Mouse (Mus musculus) CH12.LX (cell line): ENCODE results near the gene Tm7sf2. TPM values are rescaled to one million over a fixed set of nuclear protein-coding genes. Genes with fewer than 3 reads are reported as not detected.

Experiments used
- DNase-seq: peaks from one replicate; pipeline ENCODE4 v3.0.0-alpha.2; 2013; ENCODE audit errors: extremely low read depth
- H3K27ac ChIP-seq: 2 replicates; pipeline ENCODE4 v1.5.1; 2012; ENCODE audit warnings: low read depth, mild to moderate bottlenecking, control low read depth, moderate library complexity; ENCODE audit not compliant: insufficient read depth
- H3K27me3 ChIP-seq: replicated peaks from 2 replicates; pipeline ENCODE3; 2012; ENCODE audit warnings: inconsistent platforms
- H3K36me3 ChIP-seq, 2 experiments: replicated peaks in 1 of 2; 2 replicates each; pipeline versions ENCODE3 to v1.6.1; 2012; ENCODE audit warnings: inconsistent platforms in 1 of 2, low read length in 1 of 2, mild to moderate bottlenecking in 1 of 2, mixed read lengths in 1 of 2, moderate library complexity in 1 of 2; ENCODE audit not compliant: control insufficient read depth in 1 of 2, insufficient read depth in 1 of 2
- H3K4me1 ChIP-seq, 2 experiments: 2 replicates each; pipeline ENCODE4 v1.6.1; 2012; ENCODE audit warnings: inconsistent platforms in 1 of 2, moderate library complexity in 1 of 2; ENCODE audit not compliant: insufficient read depth in 2 of 2, control insufficient read depth in 1 of 2
- H3K4me2 ChIP-seq: 2 replicates; pipeline ENCODE4 v1.6.1; 2012; ENCODE audit warnings: low read depth, mild to moderate bottlenecking, control low read depth; ENCODE audit not compliant: poor library complexity, insufficient read depth, severe bottlenecking
- H3K4me3 ChIP-seq, 3 experiments: fragments of 150-350 bp in 1 of 3; sonication (generic) in 1 of 3; replicated peaks in 1 of 3; 2 replicates each; pipeline versions ENCODE3 to v1.5.1; 2011 to 2012; ENCODE audit warnings: low read depth in 2 of 3, low read length in 2 of 3, mild to moderate bottlenecking in 2 of 3, moderate library complexity in 2 of 3, control low read depth in 1 of 3, improper control_type of control experiment in 1 of 3, inconsistent platforms in 1 of 3, mixed read lengths in 1 of 3; ENCODE audit not compliant: poor library complexity in 1 of 3
- H3K79me2 ChIP-seq: replicated peaks from 2 replicates; pipeline ENCODE4 v1.6.1; 2012; ENCODE audit warnings: mild to moderate bottlenecking, moderate library complexity; ENCODE audit not compliant: control insufficient read depth, poor library complexity, insufficient read depth, severe bottlenecking; ENCODE audit errors: extremely low read depth
- H3K9ac ChIP-seq: 2 replicates; pipeline ENCODE4 v1.6.1; 2012; ENCODE audit warnings: low read depth, mild to moderate bottlenecking, control low read depth, moderate library complexity; ENCODE audit not compliant: insufficient read depth
- H3K9me3 ChIP-seq: replicated peaks from 2 replicates; pipeline ENCODE3; 2012; ENCODE audit warnings: low read length, inconsistent platforms, mixed read lengths
- CHD1 ChIP-seq: IDR thresholded peaks from 2 replicates; pipeline ENCODE4 v1.6.1; 2012; ENCODE audit warnings: low read depth, low read length, improper control_type of control experiment, inconsistent platforms
- CHD2 ChIP-seq: IDR thresholded peaks from 2 replicates; pipeline ENCODE4 v1.6.1; 2011; ENCODE audit warnings: low read length, improper control_type of control experiment
- ELF1 ChIP-seq: IDR thresholded peaks from 2 replicates; pipeline ENCODE4 v1.6.1; 2014; ENCODE audit warnings: low read depth, mild to moderate bottlenecking, inconsistent platforms, low read length, improper control_type of control experiment
- EP300 ChIP-seq: IDR thresholded peaks from 2 replicates; pipeline ENCODE4 v1.6.1; 2011; ENCODE audit warnings: low read length, improper control_type of control experiment
- IRF4 ChIP-seq: IDR thresholded peaks from 2 replicates; pipeline ENCODE4 v1.6.1; 2014; ENCODE audit warnings: low read depth, mild to moderate bottlenecking, inconsistent platforms, low read length, improper control_type of control experiment
- JUN ChIP-seq: IDR thresholded peaks from 2 replicates; pipeline ENCODE4 v1.6.1; 2011; ENCODE audit warnings: low read depth, mild to moderate bottlenecking, low read length, improper control_type of control experiment, moderate library complexity; ENCODE audit not compliant: insufficient read depth
- KAT2A ChIP-seq: IDR thresholded peaks from 2 replicates; pipeline ENCODE4 v1.6.1; 2012; ENCODE audit warnings: low read length, improper control_type of control experiment, inconsistent platforms; ENCODE audit not compliant: insufficient replicate concordance
- MAFK ChIP-seq: IDR thresholded peaks from 2 replicates; pipeline ENCODE4 v1.6.1; 2011; ENCODE audit warnings: low read length, improper control_type of control experiment; ENCODE audit not compliant: insufficient replicate concordance
- MAX ChIP-seq: IDR thresholded peaks from 2 replicates; pipeline ENCODE4 v1.6.1; 2011; ENCODE audit warnings: low read length, improper control_type of control experiment
- MAZ ChIP-seq: IDR thresholded peaks from 2 replicates; pipeline ENCODE4 v1.6.1; 2012; ENCODE audit warnings: low read depth, mild to moderate bottlenecking, inconsistent platforms, low read length, improper control_type of control experiment, moderate library complexity
- MEF2A ChIP-seq: IDR thresholded peaks from 2 replicates; pipeline ENCODE4 v1.6.1; 2014; ENCODE audit warnings: low read depth, mild to moderate bottlenecking, inconsistent platforms, low read length, improper control_type of control experiment, borderline replicate concordance
- MXI1 ChIP-seq: IDR thresholded peaks from 2 replicates; pipeline ENCODE4 v1.6.1; 2011; ENCODE audit warnings: mild to moderate bottlenecking, low read depth, low read length, improper control_type of control experiment
- MYC ChIP-seq: IDR thresholded peaks from 2 replicates; pipeline ENCODE4 v1.6.1; 2011; ENCODE audit warnings: low read depth, mild to moderate bottlenecking, improper control_type of control experiment, low read length
- NRF1 ChIP-seq: IDR thresholded peaks from 2 replicates; pipeline ENCODE4 v1.6.1; 2014; ENCODE audit warnings: low read depth, mild to moderate bottlenecking, inconsistent platforms, low read length, improper control_type of control experiment, moderate library complexity
- PAX5 ChIP-seq: IDR thresholded peaks from 2 replicates; pipeline ENCODE4 v1.6.1; 2012; ENCODE audit warnings: low read length, inconsistent platforms, mixed read lengths
- POLR2A ChIP-seq: IDR thresholded peaks from 2 replicates; pipeline ENCODE4 v1.6.1; 2011; ENCODE audit warnings: low read depth, mild to moderate bottlenecking, improper control_type of control experiment, low read length
- POLR2AphosphoS2 ChIP-seq: IDR thresholded peaks from 2 replicates; pipeline ENCODE4 v1.6.1; 2011; ENCODE audit warnings: low read depth, low read length, improper control_type of control experiment
- SIN3A ChIP-seq: IDR thresholded peaks from 2 replicates; pipeline ENCODE4 v1.6.1; 2012; ENCODE audit warnings: low read length, improper control_type of control experiment, inconsistent platforms
- TBP ChIP-seq: conservative IDR thresholded peaks from 2 replicates; pipeline ENCODE4 v1.6.1; 2011; ENCODE audit warnings: low read depth, low read length, improper control_type of control experiment
- UBTF ChIP-seq: IDR thresholded peaks from 2 replicates; pipeline ENCODE4 v1.6.1; 2012; ENCODE audit warnings: low read depth, mild to moderate bottlenecking, inconsistent platforms, low read length, improper control_type of control experiment, moderate library complexity
- USF1 ChIP-seq: IDR thresholded peaks from 2 replicates; pipeline ENCODE4 v1.6.1; 2014; ENCODE audit warnings: low read depth, mild to moderate bottlenecking, inconsistent platforms, low read length, improper control_type of control experiment
- USF2 ChIP-seq: conservative IDR thresholded peaks from 2 replicates; pipeline ENCODE4 v1.6.1; 2011; ENCODE audit warnings: low read depth, low read length, improper control_type of control experiment
- ZC3H11A ChIP-seq: IDR thresholded peaks from 2 replicates; pipeline ENCODE4 v1.6.1; 2012; ENCODE audit warnings: low read depth, mild to moderate bottlenecking, inconsistent platforms, low read length, improper control_type of control experiment
- ZKSCAN1 ChIP-seq: IDR thresholded peaks from 2 replicates; pipeline ENCODE4 v1.6.1; 2012; ENCODE audit warnings: low read depth, inconsistent platforms, low read length, improper control_type of control experiment, borderline replicate concordance
- ZMIZ1 ChIP-seq: IDR thresholded peaks from 2 replicates; pipeline ENCODE4 v1.6.1; 2012; ENCODE audit warnings: low read depth, mild to moderate bottlenecking, inconsistent platforms, low read length, improper control_type of control experiment
- dilution Hi-C: fragments of 300-500 bp; cut with MboI; formaldehyde crosslinking; loops from 2 replicates; pipeline ENCODE4 v1.14.3; 2020; ENCODE audit warnings: low sequenced_read_pairs; ENCODE audit not compliant: extremely low pct_unique_long_range_greater_than_20kb, extremely low pct_ligation_motif_present
- in situ Hi-C: fragments of 300-500 bp; cut with MboI; formaldehyde crosslinking; loops from 3 replicates; pipeline ENCODE4 v1.14.3; 2019; ENCODE audit warnings: low sequenced_read_pairs, low pct_ligation_motif_present, low pct_unique_long_range_greater_than_20kb, mixed read lengths
- polyA plus RNA-seq: library from polyadenylated mRNA; unstranded; fragments of >175 nt; gene quantifications from 2 replicates; pipeline ENCODE4 v1.2.1, GENCODE M21; 2012; ENCODE audit warnings: low read depth; ENCODE audit not compliant: insufficient read length
- total RNA-seq, 2 experiments: library from RNA; depleted of rRNA; stranded (reverse); fragments of 300-350 nt in 1 of 2; fragments of >200 nt in 1 of 2; gene quantifications; 2 replicates each; pipeline ENCODE4 v1.2.3; 2012 to 2014

Gene Tm7sf2
- total and polyA plus RNA-seq, 3 experiments: 10.8 to 15.1 (median 11.7) TPM

GRCm38 (mm10) chr19:6105586-6105985, 37.4 kb upstream of the Tm7sf2 start, which contains the start of gene Naaladl1:
Naaladl1 (plus strand) TSS chr19:6105782.
- in situ Hi-C loops (no loop called here), dilution Hi-C loops (no loop called here)
- H3K9ac ChIP-seq: no peak within 1 kb of the TSS
- no peaks in the 10 kb centered on the region for H3K79me2 ChIP-seq
- peaks cover 0 to 7% of the 10 kb centered on the region in 2 experiments; a peak in 2 of 4 replicates for H3K4me1 ChIP-seq
- no peaks in the 10 kb centered on the region for H3K27me3 ChIP-seq
- no peak for DNase-seq
- no peak within 1 kb of the TSS for H3K27ac ChIP-seq
- no peak within 1 kb of the TSS for H3K4me2 ChIP-seq
- TF ChIP-seq MAFK: no peak
- TF ChIP-seq POLR2A: no peak
- TF ChIP-seq ELF1: no peak
- no peak for TF ChIP-seq EP300
- no peak for TF ChIP-seq MEF2A
- no peak for TF ChIP-seq CHD2
- TF ChIP-seq USF2: no peak
- no peak for TF ChIP-seq NRF1
- no peak for TF ChIP-seq MXI1
- no peak for TF ChIP-seq USF1
- no peak for TF ChIP-seq ZMIZ1
- TF ChIP-seq UBTF: no peak
- TF ChIP-seq ZC3H11A: no peak
- no peak for TF ChIP-seq MYC
- TF ChIP-seq JUN: no peak
- TF ChIP-seq CHD1: no peak
- no peak for TF ChIP-seq ZKSCAN1
- no peak for TF ChIP-seq TBP
- no peak for TF ChIP-seq PAX5
- no peak for TF ChIP-seq IRF4
- H3K36me3 ChIP-seq: peaks cover 0 to 33% of the 10 kb centered on the region in 2 experiments
- H3K9me3 ChIP-seq: no peaks in the 10 kb centered on the region
- no peak within 1 kb of the TSS for H3K4me3 ChIP-seq

GRCm38 (mm10) chr19:6104476-6104875, 36.3 kb upstream of the Tm7sf2 start:
- peaks cover 0 to 7% of the 10 kb centered on the region in 2 experiments; a peak in 2 of 4 replicates for H3K4me1 ChIP-seq
- no peak overlapping the region for H3K9ac ChIP-seq
- H3K27ac ChIP-seq: no peak overlapping the region
- peaks cover 0 to 41% of the 10 kb centered on the region in 2 experiments for H3K36me3 ChIP-seq
- H3K4me2 ChIP-seq: no peak overlapping the region
- in situ Hi-C loops: no loop called here
- H3K4me3 ChIP-seq: no peak overlapping the region
- dilution Hi-C loops: no loop called here
- no peak for DNase-seq
- no peaks in the 10 kb centered on the region for H3K9me3 ChIP-seq
- no peaks in the 10 kb centered on the region for H3K27me3 ChIP-seq
- TF ChIP-seq ZC3H11A (no peak), MAX (no peak), MXI1 (no peak), JUN (no peak), MAZ (no peak), USF1 (no peak), POLR2AphosphoS2 (no peak), SIN3A (no peak), KAT2A (no peak), NRF1 (no peak)
- H3K79me2 ChIP-seq: no peaks in the 10 kb centered on the region
